Mouse (Mus musculus): ENCODE measurements at regions not wholly inside any gene's neighbourhood (a gene's known extent, or its start where the extent isn't known, plus 50 kb on each side); places are given as distances from the start of the nearest gene placed in this dataset.

GRCm38 (mm10) chr5:47751907-47752306 lies 231.0 kb upstream of the Slit2 start:
- H3K4me3 ChIP-seq (ENCODE audit: insufficient read depth, low read depth, low read length), result no peak overlapping the region
- WGBS, result 65% methylated on average over 2 of the region's 2 CpGs
- TF ChIP-seq CTCF (conservative IDR thresholded peaks at IDR 0.05; ENCODE audit: insufficient read depth, insufficient read length, low read depth, low read length) (no peak), POLR2A (IDR thresholded peaks at IDR 0.05; ENCODE audit: low read depth, low read length) (no peak)

GRCm38 (mm10) chr5:47772642-47773353 lies 210.1 kb upstream of the Slit2 start:
- no peaks in the 10 kb centered on the region for H3K27me3 ChIP-seq (replicated peaks; ENCODE audit: control insufficient read depth, insufficient read depth, low read length)
- no peak overlapping the region for H3K4me3 ChIP-seq (ENCODE audit: insufficient read depth, low read depth, low read length)
- H3K36me3 ChIP-seq (ENCODE audit: control insufficient read depth, insufficient read depth, low read length), result no peaks in the 10 kb centered on the region
- WGBS, result 50% methylated on average over 8 of the region's 8 CpGs
- H3K27ac ChIP-seq (ENCODE audit: insufficient read depth, low read depth, low read length), result no peak overlapping the region
- no peak for TF ChIP-seq CTCF (conservative IDR thresholded peaks at IDR 0.05; ENCODE audit: insufficient read depth, insufficient read length, low read depth, low read length)
- no peak for TF ChIP-seq POLR2A (IDR thresholded peaks at IDR 0.05; ENCODE audit: low read depth, low read length)
- DNase-seq, result no peak
- H3K4me1 ChIP-seq (ENCODE audit: control insufficient read depth, insufficient read depth, low read length), result no peaks in the 10 kb centered on the region

More at GRCm38 (mm10) chr5:47751907-47752306, 231.0 kb upstream of the Slit2 start:
- no peak overlapping the region for H3K27ac ChIP-seq (ENCODE audit: insufficient read depth, low read depth, low read length)
- H3K27me3 ChIP-seq (replicated peaks; ENCODE audit: control insufficient read depth, insufficient read depth, low read length), result no peaks in the 10 kb centered on the region
- no peak for DNase-seq
- no peaks in the 10 kb centered on the region for H3K36me3 ChIP-seq (ENCODE audit: control insufficient read depth, insufficient read depth, low read length)
- no peaks in the 10 kb centered on the region for H3K4me1 ChIP-seq (ENCODE audit: control insufficient read depth, insufficient read depth, low read length)

GRCm38 (mm10) chr5:47773354-47773743 lies 209.6 kb upstream of the Slit2 start:
- no peak for TF ChIP-seq POLR2A (IDR thresholded peaks at IDR 0.05; ENCODE audit: low read depth, low read length)
- TF ChIP-seq CTCF (conservative IDR thresholded peaks at IDR 0.05; ENCODE audit: insufficient read depth, insufficient read length, low read depth, low read length), result no peak
- Histone ChIP-seq H3K4me3 (ENCODE audit: insufficient read depth, low read depth, low read length) (no peak overlapping the region), H3K4me1 (ENCODE audit: control insufficient read depth, insufficient read depth, low read length) (no peaks in the 10 kb centered on the region), H3K27me3 (replicated peaks; ENCODE audit: control insufficient read depth, insufficient read depth, low read length) (no peaks in the 10 kb centered on the region), H3K36me3 (ENCODE audit: control insufficient read depth, insufficient read depth, low read length) (no peaks in the 10 kb centered on the region), H3K27ac (ENCODE audit: insufficient read depth, low read depth, low read length) (no peak overlapping the region)
- no peak for DNase-seq
- WGBS, result 65% methylated on average over 3 of the region's 3 CpGs

GRCm38 (mm10) chr5:47780861-47781260 lies 202.1 kb upstream of the Slit2 start:
- H3K27ac ChIP-seq (ENCODE audit: insufficient read depth, low read depth, low read length), result no peak overlapping the region
- no peak for DNase-seq
- no peak for TF ChIP-seq POLR2A (IDR thresholded peaks at IDR 0.05; ENCODE audit: low read depth, low read length)
- TF ChIP-seq CTCF (conservative IDR thresholded peaks at IDR 0.05; ENCODE audit: insufficient read depth, insufficient read length, low read depth, low read length), result no peak
- H3K36me3 ChIP-seq (ENCODE audit: control insufficient read depth, insufficient read depth, low read length), result no peaks in the 10 kb centered on the region
- no peaks in the 10 kb centered on the region for H3K4me1 ChIP-seq (ENCODE audit: control insufficient read depth, insufficient read depth, low read length)
- no peaks in the 10 kb centered on the region for H3K27me3 ChIP-seq (replicated peaks; ENCODE audit: control insufficient read depth, insufficient read depth, low read length)
- H3K4me3 ChIP-seq (ENCODE audit: insufficient read depth, low read depth, low read length), result no peak overlapping the region
- 68% methylated on average over 2 of the region's 2 CpGs for WGBS

- Histone ChIP-seq H3K36me3 (ENCODE audit: control insufficient read depth, insufficient read depth, low read length) (no peaks in the 10 kb centered on the region), H3K4me3 (ENCODE audit: insufficient read depth, low read depth, low read length) (no peak overlapping the region), H3K27ac (ENCODE audit: insufficient read depth, low read depth, low read length) (no peak overlapping the region), H3K27me3 (replicated peaks; ENCODE audit: control insufficient read depth, insufficient read depth, low read length) (no peaks in the 10 kb centered on the region), H3K4me1 (ENCODE audit: control insufficient read depth, insufficient read depth, low read length) (no peaks in the 10 kb centered on the region)
- DNase-seq, result no peak
- 70% methylated on average over 5 of the region's 5 CpGs for WGBS
- TF ChIP-seq CTCF (conservative IDR thresholded peaks at IDR 0.05; ENCODE audit: insufficient read depth, insufficient read length, low read depth, low read length) (no peak), POLR2A (IDR thresholded peaks at IDR 0.05; ENCODE audit: low read depth, low read length) (no peak)
Observed at GRCm38 (mm10) chr5:47781608-47782007, 201.3 kb upstream of the Slit2 start.

GRCm38 (mm10) chr5:47794639-47795272 lies 188.2 kb upstream of the Slit2 start:
- Histone ChIP-seq H3K4me3 (ENCODE audit: insufficient read depth, low read depth, low read length) (no peak overlapping the region), H3K27me3 (replicated peaks; ENCODE audit: control insufficient read depth, insufficient read depth, low read length) (no peaks in the 10 kb centered on the region), H3K27ac (ENCODE audit: insufficient read depth, low read depth, low read length) (no peak overlapping the region), H3K4me1 (ENCODE audit: control insufficient read depth, insufficient read depth, low read length) (no peaks in the 10 kb centered on the region), H3K36me3 (ENCODE audit: control insufficient read depth, insufficient read depth, low read length) (no peaks in the 10 kb centered on the region)
- WGBS, result 77% methylated on average over 6 of the region's 6 CpGs
- TF ChIP-seq POLR2A (IDR thresholded peaks at IDR 0.05; ENCODE audit: low read depth, low read length) (no peak), CTCF (conservative IDR thresholded peaks at IDR 0.05; ENCODE audit: insufficient read depth, insufficient read length, low read depth, low read length) (no peak)
- DNase-seq, result no peak

- Histone ChIP-seq H3K36me3 (ENCODE audit: control insufficient read depth, insufficient read depth, low read length) (no peaks in the 10 kb centered on the region), H3K4me3 (ENCODE audit: insufficient read depth, low read depth, low read length) (no peak overlapping the region), H3K4me1 (ENCODE audit: control insufficient read depth, insufficient read depth, low read length) (no peaks in the 10 kb centered on the region), H3K27me3 (replicated peaks; ENCODE audit: control insufficient read depth, insufficient read depth, low read length) (no peaks in the 10 kb centered on the region), H3K27ac (ENCODE audit: insufficient read depth, low read depth, low read length) (no peak overlapping the region)
- no peak for DNase-seq
- no peak for TF ChIP-seq POLR2A (IDR thresholded peaks at IDR 0.05; ENCODE audit: low read depth, low read length)
- TF ChIP-seq CTCF (conservative IDR thresholded peaks at IDR 0.05; ENCODE audit: insufficient read depth, insufficient read length, low read depth, low read length), result no peak
- 56% methylated on average over 3 of the region's 3 CpGs for WGBS
Observed at GRCm38 (mm10) chr5:47795273-47795672, 187.7 kb upstream of the Slit2 start.

All from kidney, adult 2 months (tissue).